Mouse (Mus musculus) monocyte, adult 5-6 weeks (primary cell): Measurements from ENCODE around the gene St8sia6. TPM values are rescaled to one million over a fixed set of nuclear protein-coding genes. Genes with fewer than 3 reads are reported as not detected.

Source experiments
- ATAC-seq: fragments of 153-309, 156-312 bp; replicated peaks from 2 replicates; pipeline ENCODE4 v1.8.0; 2017; ENCODE audit warnings: mild to moderate bottlenecking; ENCODE audit not compliant: low TSS enrichment, insufficient number of reproducible peaks, severe bottlenecking, poor library complexity, low FRiP score
- total RNA-seq: library from RNA; stranded (forward); fragments of 200-1000, 200-491, 200-594 nt; gene quantifications from 3 replicates; pipeline ENCODE4 v1.2.3, GENCODE M21; 2017

St8sia6 gene
- total RNA-seq, 1 experiment from 2014 or later, result 11.8 TPM

DNA sequence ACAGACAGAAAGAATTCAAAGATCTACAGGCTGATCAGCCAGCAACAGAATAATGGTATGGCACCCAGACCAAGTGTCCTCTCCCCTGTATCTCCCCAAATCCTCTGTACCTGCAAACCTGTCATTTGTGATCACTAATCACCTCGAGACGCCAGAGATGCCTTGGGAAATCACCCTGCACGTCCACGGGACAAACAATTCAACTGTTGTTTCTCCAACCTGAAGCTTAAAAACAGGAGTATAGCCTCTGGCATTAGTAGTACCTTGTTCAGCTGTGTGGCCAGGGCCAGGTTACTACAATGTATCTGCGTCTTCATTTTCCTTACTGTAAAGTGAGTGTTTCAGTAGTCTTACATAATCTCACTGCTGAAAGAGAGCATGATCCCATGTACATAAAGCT lies 25.3 kb downstream of the St8sia6 start:
- ATAC-seq, result no peak

DNA sequence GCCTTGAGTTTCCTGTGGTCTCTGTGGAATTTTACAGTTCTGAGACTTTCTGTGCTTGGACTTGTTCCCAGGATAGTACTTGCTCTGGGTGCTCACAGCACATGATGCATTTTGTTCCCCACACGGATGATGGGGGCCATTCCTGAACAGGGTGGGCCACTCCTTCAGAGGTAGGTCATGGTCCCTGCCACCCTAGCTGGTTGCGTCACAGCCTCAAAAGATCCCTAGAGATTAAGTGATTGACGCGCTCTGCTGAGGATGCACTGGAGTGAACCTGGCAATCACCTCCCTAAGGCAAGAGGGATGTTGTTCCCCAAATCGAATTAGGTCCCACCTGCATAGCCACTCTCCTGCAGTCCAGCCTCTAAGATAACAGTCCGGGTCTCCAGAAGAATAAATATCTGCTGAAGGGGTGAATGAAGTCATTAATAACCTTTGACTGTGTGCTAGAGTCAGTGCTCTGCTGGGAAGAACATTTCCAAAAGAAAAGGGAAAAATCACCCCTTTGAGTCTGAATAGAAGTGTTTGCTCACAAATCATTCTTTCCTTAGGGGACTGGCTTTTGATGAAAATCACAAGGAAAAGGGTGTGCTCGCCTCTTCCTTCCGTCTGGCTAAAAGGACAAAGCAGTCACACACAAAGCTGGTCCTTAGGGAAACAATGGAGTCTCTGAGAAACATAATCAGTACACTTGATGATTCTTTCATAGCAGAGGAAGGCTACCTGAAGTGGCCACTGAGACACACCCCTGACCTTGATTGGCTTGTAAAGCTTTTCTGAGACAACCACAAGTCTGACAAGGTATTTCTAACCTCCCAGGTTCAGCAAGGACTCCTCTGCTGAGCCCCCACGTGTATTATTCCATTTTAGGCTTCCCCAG lies 26.1 kb downstream of the St8sia6 start:
- ATAC-seq, result peak; percentile 31; the same call in 1 of the 2 replicates

DNA sequence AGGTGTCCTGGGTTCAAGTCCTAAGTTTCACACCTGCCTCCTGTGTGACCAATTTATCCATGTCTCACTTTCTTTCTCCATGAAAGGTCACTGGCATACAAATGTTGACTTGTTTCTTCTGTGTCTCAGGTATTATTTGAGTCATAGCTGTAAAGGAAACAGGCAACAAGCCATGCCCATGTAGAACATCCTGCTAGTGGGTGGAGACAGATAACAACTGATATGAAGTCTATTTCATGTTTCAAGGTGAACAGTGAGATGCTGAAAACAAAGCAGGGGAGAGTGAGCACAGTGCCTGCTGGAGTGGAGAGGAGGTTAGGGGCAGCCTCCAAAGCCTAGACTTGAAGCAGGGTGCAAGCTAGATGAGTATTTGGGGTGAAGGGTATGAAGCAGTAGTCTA lies 33.5 kb downstream of the St8sia6 start:
- ATAC-seq, result no peak

GRCm38 (mm10) chr2:13757412-13757811 lies 36.5 kb downstream of the St8sia6 start:
- ATAC-seq, result peak; percentile 74

DNA sequence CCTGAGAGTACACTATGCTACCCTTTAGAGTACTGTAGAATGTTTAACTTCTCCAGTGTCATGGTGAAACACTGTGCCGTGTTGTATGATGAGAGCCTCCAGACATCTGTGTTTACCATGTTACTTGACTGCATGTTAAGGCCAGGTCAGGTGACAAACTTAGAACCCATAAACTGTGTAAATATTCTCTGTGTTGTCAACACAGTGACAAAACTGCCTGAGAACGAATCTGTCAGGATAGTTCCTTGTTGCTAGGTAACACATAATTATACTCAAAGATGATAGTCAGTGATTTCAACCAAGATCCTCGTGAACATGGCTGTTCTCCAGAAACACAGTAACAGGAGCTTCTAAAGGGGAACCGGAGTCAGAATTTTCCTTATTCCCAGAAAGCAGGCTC lies 38.1 kb downstream of the St8sia6 start:
- ATAC-seq, result no peak

DNA sequence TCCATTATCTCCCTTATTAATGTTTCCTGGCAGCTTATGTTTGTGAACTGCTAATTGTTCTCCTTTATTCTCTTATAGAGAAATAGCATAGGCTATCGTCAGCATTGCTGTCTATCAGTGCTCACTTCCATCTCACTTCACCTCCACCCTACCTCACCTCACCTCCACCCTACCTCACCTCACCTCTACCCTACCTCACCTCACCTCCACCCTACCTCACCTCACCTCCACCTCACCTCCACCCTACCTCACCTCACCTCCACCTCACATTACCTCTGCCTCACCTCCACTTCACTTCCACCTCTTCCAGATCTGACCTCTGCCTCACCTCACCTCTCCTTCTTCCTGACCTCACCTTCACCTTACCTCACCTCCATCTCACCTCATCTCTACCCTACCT lies 42.2 kb downstream of the St8sia6 start:
- no peak; the same call in 1 of the 2 replicates for ATAC-seq

- no peak for ATAC-seq
Observed at GRCm38 (mm10) chr2:13750777-13751176, 43.1 kb downstream of the St8sia6 start.

GRCm38 (mm10) chr2:13750089-13750488 lies 43.8 kb downstream of the St8sia6 start:
- no peak for ATAC-seq

- ATAC-seq, result no peak
Observed at GRCm38 (mm10) chr2:13749176-13749575, 44.7 kb downstream of the St8sia6 start.

GRCm38 (mm10) chr2:13747576-13747975 lies 46.3 kb downstream of the St8sia6 start:
- no peak for ATAC-seq

DNA sequence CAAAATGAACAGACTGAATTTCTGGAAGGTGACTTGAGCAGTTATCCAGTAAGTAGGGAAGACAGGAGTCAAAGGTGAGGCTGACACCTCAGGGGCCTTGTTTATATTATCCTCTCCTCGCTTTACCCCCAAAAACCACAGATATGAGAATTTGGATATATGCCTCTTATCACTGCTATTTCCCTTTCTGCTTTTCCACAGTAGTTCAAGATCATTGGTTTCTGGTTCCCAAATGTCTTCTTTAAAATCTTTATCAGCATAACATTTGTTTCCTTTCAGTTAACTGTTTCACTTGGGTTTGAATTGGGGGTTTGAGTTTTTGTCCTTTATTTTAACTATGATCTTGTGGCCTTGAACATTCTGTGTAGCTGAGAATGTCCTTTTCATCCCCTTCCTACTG lies 47.8 kb downstream of the St8sia6 start:
- ATAC-seq, result no peak

DNA sequence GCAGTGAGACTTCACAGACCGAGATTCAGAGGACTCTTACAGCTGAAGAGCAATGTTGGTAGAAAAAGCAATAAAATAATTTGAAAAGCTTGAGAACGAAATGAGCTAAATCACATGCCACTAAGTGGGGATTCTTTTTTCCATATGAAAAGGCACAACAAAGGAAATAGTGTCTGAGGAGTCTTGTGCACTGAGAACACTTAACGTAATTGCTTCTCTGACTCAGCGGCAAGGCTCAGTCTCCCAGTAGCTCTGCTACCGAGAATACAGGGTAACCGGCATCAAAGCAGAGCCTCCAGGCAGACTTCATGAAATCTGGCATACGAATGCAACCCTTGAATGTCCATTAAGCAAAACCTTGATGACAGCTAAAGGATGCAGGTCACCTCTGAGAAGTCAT lies 55.2 kb downstream of the St8sia6 start:
- ATAC-seq, result no peak

DNA sequence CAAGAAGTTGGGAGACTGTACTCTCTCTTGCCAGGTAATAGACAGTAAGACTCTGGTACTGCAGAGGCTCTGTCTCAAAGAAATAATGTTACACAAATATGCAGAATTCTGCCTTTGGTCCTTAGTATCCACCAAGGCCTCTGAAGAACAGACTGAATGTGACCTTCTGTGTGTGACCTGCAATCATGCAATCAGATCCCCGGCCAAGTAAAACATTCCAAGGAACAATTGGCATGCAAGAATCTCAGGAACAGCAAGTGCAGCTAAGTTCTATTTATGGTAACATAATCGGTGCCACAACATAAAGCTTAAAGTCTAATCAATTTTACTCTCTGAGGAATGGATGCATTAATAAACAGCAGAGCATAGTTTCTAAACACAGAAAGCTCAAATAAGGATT lies 66.0 kb downstream of the St8sia6 start:
- ATAC-seq, result no peak

GRCm38 (mm10) chr2:13725592-13725991 lies 68.3 kb downstream of the St8sia6 start:
- no peak for ATAC-seq

DNA sequence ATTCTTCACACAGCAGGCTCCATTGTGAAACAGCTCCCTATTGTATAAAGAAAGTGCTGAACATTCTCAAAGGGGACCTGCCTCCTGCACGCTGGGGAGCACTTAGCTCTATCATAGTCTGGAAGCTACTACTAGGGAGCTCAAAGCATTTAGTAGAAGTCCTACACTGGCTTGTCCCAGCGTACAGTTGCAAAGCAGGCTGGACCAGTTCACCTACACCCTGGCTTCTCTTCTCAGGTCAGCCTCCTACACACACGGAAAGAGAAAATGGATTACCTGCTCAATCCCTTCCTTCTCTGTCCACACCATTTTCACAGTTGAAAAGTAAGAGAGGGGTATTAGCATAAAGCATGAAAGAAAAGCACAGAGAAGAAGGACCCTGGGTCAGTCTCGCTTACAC lies 71.6 kb downstream of the St8sia6 start:
- ATAC-seq, result no peak

- ATAC-seq, result no peak
Observed at GRCm38 (mm10) chr2:13718628-13719185, 75.2 kb downstream of the St8sia6 start.

DNA sequence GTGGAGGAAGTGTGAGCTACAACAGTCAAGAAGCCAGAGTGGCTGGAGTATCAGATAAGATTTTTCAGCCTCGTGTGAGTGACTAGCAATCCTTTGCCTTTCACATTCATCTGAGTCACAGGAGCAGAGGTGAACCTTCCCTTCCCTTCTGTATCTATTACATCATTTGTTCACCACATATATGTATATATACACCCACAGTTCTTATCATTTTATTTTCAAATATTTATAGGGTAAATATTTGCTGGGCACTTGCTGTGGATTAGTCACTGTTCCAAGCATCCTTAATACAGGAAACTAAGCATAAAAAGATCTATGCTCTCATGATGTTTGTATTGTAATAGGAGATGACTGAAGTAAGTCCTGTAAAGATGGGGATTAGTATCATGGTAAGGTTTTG lies 85.1 kb downstream of the St8sia6 start:
- ATAC-seq, result no peak

DNA sequence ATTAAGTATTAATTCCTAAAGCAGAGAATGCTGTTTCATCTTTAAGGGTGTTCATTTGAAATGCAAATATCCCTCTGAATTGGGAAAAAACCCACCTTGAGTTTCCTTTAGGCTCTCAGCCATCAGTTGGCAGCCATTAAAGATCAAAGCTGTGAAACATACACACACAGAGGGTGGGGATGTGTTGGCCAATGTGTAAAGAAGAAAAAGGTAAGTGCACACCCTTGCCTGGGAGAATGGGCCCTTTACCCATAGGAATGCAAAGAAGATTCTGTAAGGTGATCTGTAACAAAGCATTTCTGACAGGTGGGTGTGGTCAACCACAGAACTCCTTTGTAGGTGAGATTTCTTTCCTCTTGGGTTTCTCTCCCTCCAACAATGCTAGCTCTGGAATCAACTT lies 96.3 kb downstream of the St8sia6 start:
- no peak for ATAC-seq

DNA sequence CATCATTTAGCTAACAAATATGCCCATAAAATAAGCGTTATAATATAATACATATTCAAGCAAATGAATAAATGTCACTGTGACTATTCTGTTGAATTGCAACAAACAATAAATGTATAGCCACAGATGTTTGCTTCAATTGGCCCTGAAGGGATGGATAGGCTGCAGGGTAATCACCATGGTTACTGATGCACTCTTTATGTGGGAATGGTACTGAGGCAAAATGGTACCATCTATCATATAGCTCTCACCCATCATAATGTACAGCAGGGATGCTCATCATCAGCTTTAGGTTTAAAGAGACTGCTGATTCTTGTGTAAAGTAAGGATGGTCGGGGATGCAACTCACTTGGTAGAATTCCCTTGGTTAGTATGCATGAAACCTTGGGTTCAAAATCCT lies 99.4 kb downstream of the St8sia6 start:
- no peak for ATAC-seq

- no peak for ATAC-seq
Observed at GRCm38 (mm10) chr2:13684380-13684779, 109.5 kb downstream of the St8sia6 start.
